Mouse (Mus musculus) kidney, postnatal 10 days (tissue): ENCODE data around the gene Ccdc106.
A peak's percentile ranks its signal among the peaks of the same experiment; 100 is the strongest.
"Not testable (repeated sequence)": the region's sequence is repeated elsewhere in the genome, so short reads cannot be mapped to it uniquely, and the experiment has no call there.

Source experiments
- DNase-seq: peaks from one replicate; pipeline ENCODE4 v3.0.0; 2021; ENCODE audit warnings: mixed read lengths

The Ccdc106 gene

GRCm38 (mm10) chr7:5020000-5020681 lies at the start of gene Ccdc106, which contains the start of gene Zfp865:
Gene Ccdc106, plus strand, starts transcription at chr7:5020553.
Gene Zfp865, plus strand, starts transcription at chr7:5020376.
- DNase-seq: peak; percentile 100

GRCm38 (mm10) chr7:4971068-4971467 lies 49.3 kb upstream of the Ccdc106 start, which contains the start of gene Sbk3:
Gene Sbk3, minus strand, starts transcription at chr7:4971168.
- no peak for DNase-seq

GRCm38 (mm10) chr7:4971710-4972109 lies 48.6 kb upstream of the Ccdc106 start:
- no peak for DNase-seq

- peak; percentile 40 for DNase-seq
Observed at GRCm38 (mm10) chr7:4972321-4973047, 47.9 kb upstream of the Ccdc106 start.

GRCm38 (mm10) chr7:4975455-4975854 lies 44.9 kb upstream of the Ccdc106 start:
- no peak for DNase-seq

GRCm38 (mm10) chr7:4976832-4977231 lies 43.5 kb upstream of the Ccdc106 start:
- no peak for DNase-seq

GRCm38 (mm10) chr7:4988250-4988649 lies 32.1 kb upstream of the Ccdc106 start:
- DNase-seq: no peak

- DNase-seq: no peak
Observed at GRCm38 (mm10) chr7:4993347-4993998, 26.9 kb upstream of the Ccdc106 start.

- DNase-seq: no peak
Observed at GRCm38 (mm10) chr7:4993999-4994788, 26.2 kb upstream of the Ccdc106 start.

- DNase-seq: no peak
Observed at GRCm38 (mm10) chr7:4995268-4996002, 24.9 kb upstream of the Ccdc106 start.

- DNase-seq: peak; percentile 96
Observed at GRCm38 (mm10) chr7:4996003-4996895, 24.1 kb upstream of the Ccdc106 start, which contains the start of gene Zfp579. Gene Zfp579, minus strand, starts transcription at chr7:4996158.

- DNase-seq: no peak
Observed at GRCm38 (mm10) chr7:4996934-4997333, 23.4 kb upstream of the Ccdc106 start.

GRCm38 (mm10) chr7:4999876-5000275 lies 20.5 kb upstream of the Ccdc106 start:
- peak; percentile 45 for DNase-seq

- DNase-seq: not testable (repeated sequence)
Observed at GRCm38 (mm10) chr7:5002876-5003275, 17.5 kb upstream of the Ccdc106 start.

GRCm38 (mm10) chr7:5008229-5008628 lies 12.1 kb upstream of the Ccdc106 start:
- DNase-seq: no peak

- DNase-seq: no peak
Observed at GRCm38 (mm10) chr7:5012681-5013513, 7.5 kb upstream of the Ccdc106 start.

- peak; percentile 98 for DNase-seq
Observed at GRCm38 (mm10) chr7:5014251-5015117, 5.9 kb upstream of the Ccdc106 start, which contains the start of the genes Zfp524 and Fiz1. Gene Zfp524, plus strand, starts transcription at chr7:5014415. Gene Fiz1, minus strand, starts transcription at chr7:5014697.

GRCm38 (mm10) chr7:5015118-5016001 lies 5.0 kb upstream of the Ccdc106 start, which contains the start of gene Gm44973:
Gene Gm44973, plus strand, starts transcription at chr7:5015496.
- DNase-seq: peak; percentile 99
